Mouse (Mus musculus) neural tube, embryonic 15.5 days (tissue): ENCODE data around the gene Bend3. TPM values are rescaled to one million over a fixed set of nuclear protein-coding genes. Genes with fewer than 3 reads are reported as not detected.
A peak's percentile ranks its signal among the peaks of the same experiment; 100 is the strongest.

Experiments used
- ATAC-seq: fragments of 200-750 bp; cut with Nextera tagmentation; 2 replicates; pipeline ENCODE4 v1.8.0; 2017; ENCODE audit warnings: mild to moderate bottlenecking, moderate TSS enrichment, moderate library complexity; ENCODE audit not compliant: low FRiP score
- H3K27ac ChIP-seq: fragments of 300-500 bp; sonication (generic); replicated peaks from 2 replicates; pipeline ENCODE4 v1.5.1; 2015; ENCODE audit warnings: mild to moderate bottlenecking, inconsistent platforms
- H3K27me3 ChIP-seq: fragments of 300-500 bp; sonication (generic); replicated peaks from 2 replicates; pipeline ENCODE4 v1.6.1; 2015; ENCODE audit warnings: inconsistent platforms
- H3K36me3 ChIP-seq: fragments of 300-500 bp; sonication (generic); 2 replicates; pipeline ENCODE4 v1.6.1; 2015; ENCODE audit warnings: inconsistent platforms
- H3K4me1 ChIP-seq: fragments of 300-500 bp; sonication (generic); 2 replicates; pipeline ENCODE4 v1.6.1; 2015; ENCODE audit warnings: inconsistent platforms
- H3K4me2 ChIP-seq: fragments of 300-500 bp; sonication (generic); 2 replicates; pipeline ENCODE4 v1.6.1; 2015; ENCODE audit warnings: inconsistent platforms, mild to moderate bottlenecking, moderate library complexity
- H3K4me3 ChIP-seq: fragments of 300-500 bp; sonication (generic); replicated peaks from 2 replicates; pipeline ENCODE4 v1.5.1; 2015; ENCODE audit warnings: mild to moderate bottlenecking, inconsistent platforms
- H3K9ac ChIP-seq: fragments of 300-500 bp; sonication (generic); replicated peaks from 2 replicates; pipeline ENCODE4 v1.6.1; 2015; ENCODE audit warnings: mild to moderate bottlenecking, inconsistent platforms
- H3K9me3 ChIP-seq: fragments of 300-500 bp; sonication (generic); replicated peaks from 2 replicates; pipeline ENCODE4 v1.6.1; 2016; ENCODE audit warnings: inconsistent platforms
- WGBS: fragments of 180-500 bp; shearing (Covaris S2); methylation state at CpG from one replicate; pipeline ENCODE4 v1.1.7; 2015; ENCODE audit warnings: mixed read lengths; 5-methylcytosine and 5-hydroxymethylcytosine counted together
- polyA plus RNA-seq: library from polyadenylated mRNA; unstranded; fragments of >200 nt; fragmentation: Nextera tagmentation; extraction: Ambion mirVana; gene quantifications from 2 replicates; pipeline ENCODE4 v1.2.1, GENCODE M21; 2015

Gene Bend3
- polyA plus RNA-seq, 1 experiment from 2014 or later: 2.9 TPM

- no peak overlapping the region for H3K4me2 ChIP-seq
- no peak overlapping the region for H3K27ac ChIP-seq
- ATAC-seq: no peak
- peaks cover 41% of the 10 kb centered on the region for H3K4me1 ChIP-seq
- no peaks in the 10 kb centered on the region for H3K36me3 ChIP-seq
- H3K9ac ChIP-seq: no peak overlapping the region
- WGBS: 46% methylated on average over 4 of the region's 4 CpGs
- H3K9me3 ChIP-seq: no peaks in the 10 kb centered on the region
- no peak overlapping the region for H3K4me3 ChIP-seq
- no peaks in the 10 kb centered on the region for H3K27me3 ChIP-seq
Measured at GRCm38 (mm10) chr10:43481179-43481578, 2.5 kb downstream of the Bend3 start.

GRCm38 (mm10) chr10:43482021-43482420, 3.4 kb downstream of the Bend3 start:
- no peak overlapping the region for H3K4me3 ChIP-seq
- no peak overlapping the region for H3K9ac ChIP-seq
- WGBS: 87% methylated on average over 5 of the region's 5 CpGs
- no peaks in the 10 kb centered on the region for H3K36me3 ChIP-seq
- no peak overlapping the region for H3K27ac ChIP-seq
- H3K4me2 ChIP-seq: no peak overlapping the region
- H3K27me3 ChIP-seq: no peaks in the 10 kb centered on the region
- ATAC-seq: no peak
- no peaks in the 10 kb centered on the region for H3K9me3 ChIP-seq
- H3K4me1 ChIP-seq: peaks cover 39% of the 10 kb centered on the region

- Histone ChIP-seq H3K9me3 (no peaks in the 10 kb centered on the region), H3K36me3 (no peaks in the 10 kb centered on the region), H3K4me2 (no peak overlapping the region), H3K27ac (peak overlapping the region; percentile 38; the same call in 1 of the 2 replicates), H3K4me3 (no peak overlapping the region), H3K9ac (no peak overlapping the region), H3K4me1 (peaks cover 29% of the 10 kb centered on the region), H3K27me3 (no peaks in the 10 kb centered on the region)
- 53% methylated on average over 9 of the region's 9 CpGs for WGBS
- ATAC-seq: no peak
Measured at GRCm38 (mm10) chr10:43483426-43483995, 4.9 kb downstream of the Bend3 start.

DNA sequence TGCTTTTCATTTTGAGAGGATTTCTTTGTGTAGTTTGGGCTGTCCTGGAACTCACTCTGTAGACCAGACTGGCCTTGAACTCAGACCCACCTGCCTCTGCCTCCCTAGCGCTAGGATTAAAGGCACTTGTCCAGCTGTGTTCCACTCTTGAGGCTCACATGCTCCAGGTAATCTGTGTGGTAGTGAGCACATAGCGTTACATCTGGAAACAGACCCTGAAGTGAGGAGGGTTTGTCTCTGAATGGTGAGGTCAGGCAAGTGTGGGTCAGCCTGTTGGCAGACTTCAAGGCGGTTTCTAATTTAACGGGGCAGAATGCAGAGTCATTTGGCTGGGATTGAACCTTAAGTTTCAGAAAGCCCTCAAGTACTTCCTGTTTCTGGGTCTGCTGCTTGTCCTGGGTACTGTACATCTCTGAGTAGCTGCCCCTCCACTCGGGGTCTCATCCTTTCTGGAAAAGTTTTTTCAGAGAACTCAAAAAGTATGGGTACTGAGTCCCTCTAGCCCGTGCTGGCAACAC, 7.2 kb downstream of the Bend3 start:
- Histone ChIP-seq H3K4me2 (no peak overlapping the region), H3K27ac (no peak overlapping the region), H3K9ac (no peak overlapping the region), H3K27me3 (no peaks in the 10 kb centered on the region), H3K4me3 (no peak overlapping the region), H3K36me3 (no peaks in the 10 kb centered on the region), H3K4me1 (peaks cover 22% of the 10 kb centered on the region), H3K9me3 (no peaks in the 10 kb centered on the region)
- no peak for ATAC-seq
- 86% methylated on average over 6 of the region's 6 CpGs for WGBS

DNA sequence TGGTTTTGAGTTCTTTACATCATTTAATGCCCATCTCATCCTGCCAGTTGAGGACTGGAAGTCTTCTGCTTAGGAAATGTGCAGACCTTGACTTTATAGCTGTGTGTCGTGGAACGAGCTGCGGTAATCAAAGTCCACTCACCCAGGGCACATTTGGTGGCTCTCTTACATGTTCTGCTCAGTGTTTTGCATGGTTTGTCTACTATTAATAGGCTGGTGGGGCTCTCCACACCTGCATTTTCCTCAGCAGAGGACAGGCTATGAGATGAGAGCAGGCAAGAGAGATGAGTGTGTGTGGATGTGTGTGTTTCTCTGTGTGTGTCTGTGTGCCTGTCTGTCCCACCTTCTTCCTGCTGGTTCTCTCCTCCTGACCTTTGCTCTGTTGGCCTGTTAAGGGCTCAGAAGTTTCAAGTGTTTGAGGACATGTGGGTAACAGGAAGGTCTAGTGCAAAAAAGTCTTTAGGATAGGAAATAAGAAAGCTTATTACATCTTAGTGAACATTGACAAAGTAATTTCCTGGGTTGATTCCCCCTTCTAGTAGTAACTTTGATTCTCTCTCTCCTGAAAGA, 8.9 kb downstream of the Bend3 start:
- ATAC-seq: no peak
- Histone ChIP-seq H3K4me3 (no peak overlapping the region), H3K27me3 (no peaks in the 10 kb centered on the region), H3K9me3 (no peaks in the 10 kb centered on the region), H3K36me3 (no peaks in the 10 kb centered on the region), H3K4me2 (no peak overlapping the region), H3K4me1 (peaks cover 14% of the 10 kb centered on the region), H3K27ac (no peak overlapping the region), H3K9ac (no peak overlapping the region)
- 49% methylated on average over 3 of the region's 3 CpGs for WGBS

GRCm38 (mm10) chr10:43488258-43488657, 9.6 kb downstream of the Bend3 start:
- whole genome bisulfite sequencing: 84% methylated on average over 4 of the region's 4 CpGs
- no peak for ATAC-seq
- no peaks in the 10 kb centered on the region for H3K36me3 ChIP-seq

DNA sequence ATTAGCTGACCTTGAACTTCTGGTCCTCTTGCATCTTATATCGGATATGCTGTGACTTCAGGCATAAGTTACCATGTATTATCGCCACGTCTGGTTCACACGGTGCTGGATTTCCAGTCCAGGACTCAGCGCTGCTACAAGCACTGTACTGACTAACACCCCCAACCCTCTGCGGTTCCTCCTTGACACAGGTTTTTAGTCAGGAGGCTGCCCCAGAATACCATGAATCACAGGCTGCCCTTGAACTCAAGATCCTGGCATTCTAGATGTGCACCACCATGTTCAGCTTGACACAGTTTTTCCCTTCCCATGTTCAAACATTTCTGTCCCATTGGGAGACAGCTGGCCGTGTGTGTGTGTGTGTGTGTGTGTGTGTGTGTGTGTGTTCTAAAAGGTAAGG, 10.5 kb downstream of the Bend3 start:
- no peak overlapping the region for H3K9ac ChIP-seq
- no peak overlapping the region for H3K27ac ChIP-seq
- H3K4me3 ChIP-seq: no peak overlapping the region
- 92% methylated on average over 7 of the region's 7 CpGs for WGBS
- H3K9me3 ChIP-seq: no peaks in the 10 kb centered on the region
- H3K36me3 ChIP-seq: no peaks in the 10 kb centered on the region
- no peaks in the 10 kb centered on the region for H3K27me3 ChIP-seq
- no peak overlapping the region for H3K4me2 ChIP-seq
- peaks cover 8% of the 10 kb centered on the region for H3K4me1 ChIP-seq
- ATAC-seq: no peak

More at GRCm38 (mm10) chr10:43488258-43488657, 9.6 kb downstream of the Bend3 start:
- Histone ChIP-seq H3K4me1 (peaks cover 13% of the 10 kb centered on the region), H3K4me2 (no peak overlapping the region), H3K9me3 (no peaks in the 10 kb centered on the region), H3K4me3 (no peak overlapping the region), H3K9ac (no peak overlapping the region), H3K27ac (no peak overlapping the region), H3K27me3 (no peaks in the 10 kb centered on the region)

DNA sequence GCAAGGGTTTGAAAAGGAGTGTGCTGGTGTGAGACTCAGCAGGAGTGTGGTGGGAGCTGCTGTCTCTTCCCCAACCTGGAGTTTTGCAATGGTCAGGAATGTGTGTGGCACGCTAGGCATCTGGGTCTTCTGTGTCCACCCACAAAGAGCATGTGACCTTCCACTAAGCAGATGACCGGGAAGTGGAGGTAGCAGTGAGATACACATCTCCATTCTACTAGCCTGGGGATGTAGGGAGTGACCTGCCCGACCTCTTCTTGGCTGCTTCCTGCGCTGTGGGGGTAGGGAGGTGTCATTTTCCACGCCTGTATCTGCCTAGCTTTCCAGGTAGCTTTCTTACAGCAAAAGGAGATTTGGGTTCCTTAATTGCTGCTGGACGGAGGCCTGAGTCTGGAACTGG, 10.9 kb downstream of the Bend3 start:
- WGBS: 78% methylated on average over 6 of the region's 6 CpGs
- Histone ChIP-seq H3K9ac (no peak overlapping the region), H3K4me3 (no peak overlapping the region), H3K36me3 (0 out of 2 replicates have a peak, but pooled peaks cover 2% of the 10 kb centered on the region), H3K27ac (no peak overlapping the region), H3K9me3 (no peaks in the 10 kb centered on the region), H3K4me2 (no peak overlapping the region), H3K27me3 (no peaks in the 10 kb centered on the region), H3K4me1 (peaks cover 8% of the 10 kb centered on the region)
- no peak for ATAC-seq

- H3K9me3 ChIP-seq: no peaks in the 10 kb centered on the region
- H3K4me3 ChIP-seq: no peak overlapping the region
- no peak for ATAC-seq
- no peak overlapping the region for H3K4me2 ChIP-seq
- H3K36me3 ChIP-seq: peaks cover 7% of the 10 kb centered on the region
- H3K27me3 ChIP-seq: no peaks in the 10 kb centered on the region
- H3K4me1 ChIP-seq: peaks cover 8% of the 10 kb centered on the region
- no peak overlapping the region for H3K9ac ChIP-seq
- WGBS: 77% methylated on average over 8 of the region's 8 CpGs
- H3K27ac ChIP-seq: no peak overlapping the region
Measured at GRCm38 (mm10) chr10:43490034-43490433, 11.4 kb downstream of the Bend3 start.

GRCm38 (mm10) chr10:43490846-43491245, 12.2 kb downstream of the Bend3 start:
- Histone ChIP-seq H3K4me3 (no peak overlapping the region), H3K36me3 (peaks cover 15% of the 10 kb centered on the region), H3K27me3 (no peaks in the 10 kb centered on the region), H3K9me3 (no peaks in the 10 kb centered on the region), H3K27ac (no peak overlapping the region), H3K4me2 (no peak overlapping the region), H3K4me1 (peaks cover 8% of the 10 kb centered on the region), H3K9ac (no peak overlapping the region)
- no peak for ATAC-seq
- 85% methylated on average over 5 of the region's 5 CpGs for WGBS

DNA sequence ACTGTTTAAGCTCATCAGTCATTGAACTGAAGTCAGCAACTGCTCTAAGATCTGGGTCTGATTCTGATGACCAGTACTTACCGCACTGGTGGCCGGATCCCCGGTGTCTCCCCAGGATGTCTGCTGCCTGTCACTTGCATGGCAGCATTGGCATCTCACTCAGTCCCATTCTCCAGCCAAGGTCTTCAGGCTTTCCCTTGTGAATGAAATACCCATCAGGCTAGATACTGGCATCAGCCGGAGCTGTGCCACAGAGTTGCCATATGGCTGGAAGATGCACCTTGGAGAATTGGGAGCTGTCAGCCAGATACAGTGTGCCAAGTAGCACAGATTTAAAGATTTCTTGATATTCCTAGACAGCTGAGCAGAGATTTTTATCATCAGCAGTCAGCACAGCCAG, 24.0 kb downstream of the Bend3 start:
- H3K27me3 ChIP-seq: no peaks in the 10 kb centered on the region
- WGBS: 88% methylated on average over 4 of the region's 4 CpGs
- no peaks in the 10 kb centered on the region for H3K4me1 ChIP-seq
- H3K4me3 ChIP-seq: no peak overlapping the region
- H3K27ac ChIP-seq: no peak overlapping the region
- no peak overlapping the region for H3K4me2 ChIP-seq
- H3K9me3 ChIP-seq: no peaks in the 10 kb centered on the region
- no peak for ATAC-seq
- no peak overlapping the region for H3K9ac ChIP-seq
- H3K36me3 ChIP-seq: peaks cover 18% of the 10 kb centered on the region

- ATAC-seq: no peak
- H3K9me3 ChIP-seq: no peaks in the 10 kb centered on the region
- H3K36me3 ChIP-seq: peaks cover 8% of the 10 kb centered on the region
- H3K27me3 ChIP-seq: no peaks in the 10 kb centered on the region
- H3K4me1 ChIP-seq: no peaks in the 10 kb centered on the region
- no peak overlapping the region for H3K4me3 ChIP-seq
- no peak overlapping the region for H3K4me2 ChIP-seq
- H3K9ac ChIP-seq: no peak overlapping the region
- H3K27ac ChIP-seq: no peak overlapping the region
- 56% methylated on average over 1 of the region's 1 CpGs for WGBS
Measured at GRCm38 (mm10) chr10:43504291-43504690, 25.7 kb downstream of the Bend3 start.
